Comparison of ENCODE assay signal across 8 mouse cellular contexts in genomic region chr10:67003743-67004526, GRCm38 (mm10).
A peak's percentile ranks its signal among the peaks of the same experiment; 100 is the strongest.
DNase-seq lines count a peak whose midpoint lies in the region; ATAC-seq lines count a peak whose summit lies in the region.

No protein-coding gene starts in this region.

- H3K27me3 ChIP-seq in embryonic facial prominence, embryonic 13.5 days, result no peaks in the 10 kb centered on the region
- no peaks in the 10 kb centered on the region for H3K27me3 ChIP-seq in heart, embryonic 13.5 days (replicated peaks)
- H3K27me3 ChIP-seq in kidney, embryonic 15.5 days, result no peaks in the 10 kb centered on the region
- H3K27me3 ChIP-seq in neural tube, embryonic 11.5 days (ENCODE audit: control insufficient read depth, insufficient read depth, low read length), result no peaks in the 10 kb centered on the region

- H3K9ac ChIP-seq in embryonic facial prominence, embryonic 13.5 days, result peak overlapping the region; percentile 61
- peak overlapping the region; percentile 76 for H3K9ac ChIP-seq in heart, embryonic 13.5 days
- peak overlapping the region; percentile 30 for H3K9ac ChIP-seq in kidney, embryonic 15.5 days
- peak overlapping the region; percentile 41 for H3K9ac ChIP-seq in neural tube, embryonic 11.5 days (ENCODE audit: low read length)

- H3K4me3 ChIP-seq in embryonic facial prominence, embryonic 13.5 days, result peak overlapping the region; percentile 40
- H3K4me3 ChIP-seq in heart, embryonic 13.5 days, result peak overlapping the region; percentile 45
- peak overlapping the region; percentile 39 for H3K4me3 ChIP-seq in kidney, embryonic 15.5 days (replicated peaks)
- 0 out of 2 replicates have a peak overlapping the region, but pooled peaks have one; percentile 16 for H3K4me3 ChIP-seq in neural tube, embryonic 11.5 days (ENCODE audit: low read depth, low read length)

- H3K4me1 ChIP-seq in embryonic facial prominence, embryonic 13.5 days, result peaks cover 35% of the 10 kb centered on the region
- H3K4me1 ChIP-seq in heart, embryonic 13.5 days, result peaks cover 49% of the 10 kb centered on the region
- H3K4me1 ChIP-seq in kidney, embryonic 15.5 days, result peaks cover 29% of the 10 kb centered on the region
- peaks cover 17% of the 10 kb centered on the region for H3K4me1 ChIP-seq in neural tube, embryonic 11.5 days (ENCODE audit: control insufficient read depth, insufficient read depth, low read length)

- H3K9me3 ChIP-seq in embryonic facial prominence, embryonic 13.5 days, result no peaks in the 10 kb centered on the region
- H3K9me3 ChIP-seq in heart, embryonic 13.5 days, result 0 out of 2 replicates have a peak, but pooled peaks cover 4% of the 10 kb centered on the region
- H3K9me3 ChIP-seq in kidney, embryonic 15.5 days (replicated peaks), result no peaks in the 10 kb centered on the region
- no peaks in the 10 kb centered on the region for H3K9me3 ChIP-seq in neural tube, embryonic 11.5 days (ENCODE audit: control insufficient read depth, low read length)

- peak; percentile 15; the same call in 1 of the 2 replicates for ATAC-seq in embryonic facial prominence, embryonic 13.5 days (ENCODE audit: insufficient number of reproducible peaks, insufficient read depth, low FRiP score, low TSS enrichment, low read depth)
- ATAC-seq in heart, embryonic 13.5 days (ENCODE audit: extremely low read depth, insufficient number of reproducible peaks, low FRiP score, low TSS enrichment), result peak; percentile 51
- ATAC-seq in kidney, embryonic 15.5 days (replicated peaks; ENCODE audit: low FRiP score), result peak; percentile 64
- ATAC-seq in neural tube, embryonic 11.5 days (ENCODE audit: insufficient read depth, low FRiP score, low TSS enrichment), result peak; percentile 70

- WGBS in embryonic facial prominence, embryonic 13.5 days, result under 1% methylated on average over 22 of the region's 22 CpGs
- WGBS in heart, embryonic 13.5 days, result under 1% methylated on average over 22 of the region's 22 CpGs
- under 1% methylated on average over 22 of the region's 22 CpGs for WGBS in kidney, embryonic 15.5 days
- WGBS in neural tube, embryonic 11.5 days, result under 1% methylated on average over 22 of the region's 22 CpGs

- H3K36me3 ChIP-seq in embryonic facial prominence, embryonic 13.5 days, result no peaks in the 10 kb centered on the region
- no peaks in the 10 kb centered on the region for H3K36me3 ChIP-seq in heart, embryonic 13.5 days
- no peaks in the 10 kb centered on the region for H3K36me3 ChIP-seq in kidney, embryonic 15.5 days
- H3K36me3 ChIP-seq in neural tube, embryonic 11.5 days (ENCODE audit: control insufficient read depth, insufficient read depth, low read length), result no peaks in the 10 kb centered on the region

- H3K4me2 ChIP-seq in embryonic facial prominence, embryonic 13.5 days, result peak overlapping the region; percentile 67
- H3K4me2 ChIP-seq in heart, embryonic 13.5 days, result peak overlapping the region; percentile 73
- peak overlapping the region; percentile 79 for H3K4me2 ChIP-seq in kidney, embryonic 15.5 days
- H3K4me2 ChIP-seq in neural tube, embryonic 11.5 days (ENCODE audit: low read depth), result peak overlapping the region; percentile 50

- peak overlapping the region; percentile 95 for H3K27ac ChIP-seq in embryonic facial prominence, embryonic 13.5 days
- peak overlapping the region; percentile 99 for H3K27ac ChIP-seq in heart, embryonic 13.5 days (replicated peaks)
- peak overlapping the region; percentile 93 for H3K27ac ChIP-seq in kidney, embryonic 15.5 days
- H3K27ac ChIP-seq in neural tube, embryonic 11.5 days (ENCODE audit: low read depth, low read length), result peak overlapping the region; percentile 91

- peak; percentile 59 for DNase-seq in B cell, adult 2 months
- peak; percentile 28 to 43 for DNase-seq in adrenal gland, adult 18-20 months (ENCODE audit: low spot score in 2 of 2)
- DNase-seq in lung, adult 18-20 months, result peak; percentile 49 to 59
- DNase-seq in neural tube, embryonic 11.5 days (ENCODE audit: low spot score), result peak; percentile 72
- DNase-seq in testis, postnatal 10 days (ENCODE audit: low spot score), result peak; percentile 66

Comparison
In these comparisons a context has a peak if more than half of its experiments do, and no peak if none do; other contexts are left out.
1. Peak in every context shown above with its lines: DNase-seq, ATAC-seq, H3K4me3 ChIP-seq and H3K27ac ChIP-seq.
2. ATAC-seq: peak in every context shown above with its lines; median percentile 70 in neural tube, embryonic 11.5 days; 64 in kidney, embryonic 15.5 days; 51 in heart, embryonic 13.5 days; 15 in embryonic facial prominence, embryonic 13.5 days.